In the genomic region with DNA sequence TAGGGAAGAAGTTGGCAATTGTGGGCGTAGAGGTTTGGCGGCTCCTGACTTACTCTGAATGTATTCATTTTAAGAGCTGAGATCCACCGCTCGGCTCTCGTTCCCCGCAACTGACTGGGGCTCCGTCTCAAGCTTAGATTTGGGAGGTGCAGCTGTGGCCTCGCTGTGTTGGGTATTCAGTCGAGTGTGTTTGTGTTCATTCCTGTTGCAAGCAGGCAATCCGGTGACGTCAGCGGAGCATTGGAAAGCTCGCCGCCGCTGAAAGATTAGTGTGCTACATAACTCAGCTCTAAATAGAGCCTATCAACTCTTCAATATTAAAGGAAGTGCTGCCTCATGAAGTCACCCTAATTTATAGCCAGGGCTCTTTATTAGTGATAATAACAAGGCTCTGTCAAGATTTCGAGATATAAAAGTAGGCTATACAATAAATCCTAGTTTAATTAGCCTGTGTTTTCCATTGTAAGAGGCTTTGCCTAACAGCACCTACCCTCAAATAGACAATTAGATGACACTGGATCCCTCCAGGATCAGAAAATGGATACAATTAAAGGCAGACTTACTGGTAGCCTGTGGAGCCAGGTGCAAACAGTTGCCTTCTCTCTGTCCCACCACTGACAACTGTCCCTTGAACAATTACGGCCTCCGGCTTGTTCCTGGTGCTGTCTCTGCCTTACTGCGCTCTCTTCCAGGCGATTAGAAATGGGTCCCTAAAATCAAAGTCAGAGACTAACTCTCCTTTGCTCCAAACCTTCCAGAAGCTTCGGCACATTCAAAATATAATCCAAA, we compare ENCODE assay signal across 7 mouse cellular contexts. TPM values are rescaled to one million over a fixed set of nuclear protein-coding genes. Genes with fewer than 3 reads are reported as not detected.
DNase-seq lines count a peak whose midpoint lies in the region; ATAC-seq and TF ChIP-seq lines count a peak whose summit lies in the region.

No protein-coding gene starts in this region.

- H3K4me1 ChIP-seq in kidney, adult 2 months (ENCODE audit: control insufficient read depth, insufficient read depth, low read length): peaks cover 7% of the 10 kb centered on the region; the same call in 1 of the 2 replicates
- 0 out of 2 replicates have a peak, but pooled peaks cover 6% of the 10 kb centered on the region for H3K4me1 ChIP-seq in kidney, embryonic 14.5 days (ENCODE audit: control insufficient read depth, insufficient read depth, low read length)
- H3K4me1 ChIP-seq in forebrain, postnatal 0 days (ENCODE audit: insufficient read depth): no peaks in the 10 kb centered on the region
- H3K4me1 ChIP-seq in limb, embryonic 12.5 days (replicated peaks): 0 out of 2 replicates have a peak, but pooled peaks cover 4% of the 10 kb centered on the region

- H3K4me2 ChIP-seq in kidney, embryonic 14.5 days (replicated peaks; ENCODE audit: low read depth, low read length): no peak overlapping the region
- peak overlapping the region; percentile 40 for H3K4me2 ChIP-seq in forebrain, postnatal 0 days (ENCODE audit: low read depth)
- no peak overlapping the region for H3K4me2 ChIP-seq in limb, embryonic 12.5 days

- ATAC-seq in kidney, embryonic 14.5 days (ENCODE audit: low FRiP score, low TSS enrichment): no peak; the same call in 1 of the 2 replicates
- ATAC-seq in forebrain, postnatal 0 days: peak; percentile 63
- peak; percentile 13; the same call in 1 of the 2 replicates for ATAC-seq in limb, embryonic 12.5 days (ENCODE audit: insufficient number of reproducible peaks, insufficient read depth, low FRiP score, low TSS enrichment, low read depth)

- no peak for TF ChIP-seq POLR2A in kidney, adult 2 months (IDR thresholded peaks at IDR 0.05; ENCODE audit: low read depth, low read length)
- TF ChIP-seq POLR2A in brain, embryonic 14.5 days (IDR thresholded peaks at IDR 0.05; ENCODE audit: borderline replicate concordance, extremely low read depth, insufficient read depth, insufficient read length, poor library complexity, severe bottlenecking): no peak

- H3K4me3 ChIP-seq in kidney, adult 2 months (ENCODE audit: insufficient read depth, low read depth, low read length): no peak overlapping the region
- H3K4me3 ChIP-seq in kidney, embryonic 14.5 days (ENCODE audit: low read length): no peak overlapping the region
- H3K4me3 ChIP-seq in forebrain, postnatal 0 days (ENCODE audit: low read depth, low read length): peak overlapping the region; percentile 21
- no peak overlapping the region for H3K4me3 ChIP-seq in limb, embryonic 12.5 days (replicated peaks)

- H3K36me3 ChIP-seq in kidney, adult 2 months (ENCODE audit: control insufficient read depth, insufficient read depth, low read length): no peaks in the 10 kb centered on the region
- H3K36me3 ChIP-seq in kidney, embryonic 14.5 days (ENCODE audit: control insufficient read depth, insufficient read depth, low read length): no peaks in the 10 kb centered on the region
- no peaks in the 10 kb centered on the region for H3K36me3 ChIP-seq in forebrain, postnatal 0 days (ENCODE audit: insufficient read depth)
- no peaks in the 10 kb centered on the region for H3K36me3 ChIP-seq in limb, embryonic 12.5 days

- no peaks in the 10 kb centered on the region for H3K27me3 ChIP-seq in kidney, adult 2 months (replicated peaks; ENCODE audit: control insufficient read depth, insufficient read depth, low read length)
- no peaks in the 10 kb centered on the region for H3K27me3 ChIP-seq in kidney, embryonic 14.5 days (ENCODE audit: control insufficient read depth, insufficient read depth, low read length)
- H3K27me3 ChIP-seq in forebrain, postnatal 0 days (ENCODE audit: insufficient read depth, low read length): no peaks in the 10 kb centered on the region
- no peaks in the 10 kb centered on the region for H3K27me3 ChIP-seq in limb, embryonic 12.5 days

- no peak overlapping the region for H3K9ac ChIP-seq in kidney, embryonic 14.5 days (ENCODE audit: low read depth, low read length)
- H3K9ac ChIP-seq in forebrain, postnatal 0 days: peak overlapping the region; percentile 29
- H3K9ac ChIP-seq in limb, embryonic 12.5 days (replicated peaks): no peak overlapping the region

- 67% methylated on average over 21 of the region's 21 CpGs for WGBS in kidney, adult 2 months
- WGBS in kidney, embryonic 14.5 days: 68% methylated on average over 21 of the region's 21 CpGs
- 38% methylated on average over 21 of the region's 21 CpGs for whole genome bisulfite sequencing in forebrain, postnatal 0 days
- WGBS in limb, embryonic 12.5 days: 70% methylated on average over 21 of the region's 21 CpGs

- DNase-seq in kidney, adult 2 months: peak; percentile 19
- DNase-seq in brain, embryonic 14.5 days (ENCODE audit: low read depth): peak; percentile 76
- DNase-seq in forebrain, postnatal 0 days: peak; percentile 64
- DNase-seq in spleen, postnatal 36 days (ENCODE audit: low spot score in 2 of 2): no peak
- no peak for DNase-seq in thymus, postnatal 0 days (ENCODE audit: low spot score)

- no peak overlapping the region for H3K27ac ChIP-seq in kidney, adult 2 months (ENCODE audit: insufficient read depth, low read depth, low read length)
- no peak overlapping the region for H3K27ac ChIP-seq in kidney, embryonic 14.5 days (ENCODE audit: low read depth, low read length)
- H3K27ac ChIP-seq in forebrain, postnatal 0 days (ENCODE audit: low read depth, low read length): no peak overlapping the region
- no peak overlapping the region for H3K27ac ChIP-seq in limb, embryonic 12.5 days

- no peak for TF ChIP-seq CTCF in kidney, adult 2 months (conservative IDR thresholded peaks at IDR 0.05; ENCODE audit: insufficient read depth, insufficient read length, low read depth, low read length)
- TF ChIP-seq CTCF in brain, embryonic 14.5 days (IDR thresholded peaks at IDR 0.05; ENCODE audit: borderline replicate concordance, extremely low read depth, insufficient read depth, insufficient read length): no peak
- no peak for TF ChIP-seq CTCF in forebrain, postnatal 0 days (IDR thresholded peaks at IDR 0.05; ENCODE audit: low read depth)

- no peaks in the 10 kb centered on the region for H3K9me3 ChIP-seq in kidney, embryonic 14.5 days (ENCODE audit: control insufficient read depth, low read length)
- no peaks in the 10 kb centered on the region for H3K9me3 ChIP-seq in forebrain, postnatal 0 days (ENCODE audit: low read length)
- H3K9me3 ChIP-seq in limb, embryonic 12.5 days: no peaks in the 10 kb centered on the region

RNA-seq across cellular contexts. Expression of a gene that starts 36.4 kb away (rescaled TPM):
- 37.1 and 42.9 TPM in 2 replicates for polyA plus RNA-seq in kidney, adult 2 months (2012; rRNA removed)
- polyA plus RNA-seq in kidney, embryonic 14.5 days (2014; fragmentation: Nextera tagmentation; extraction: Ambion mirVana): 30.8 and 42.0 TPM in 2 replicates
- 29.5 and 35.2 TPM in 2 replicates for polyA plus RNA-seq in brain, embryonic 14.5 days (2012; rRNA removed)
- 56.0 and 57.9 TPM in 2 replicates for total RNA-seq in forebrain, postnatal 0 days (2014; rRNA removed)
- 64.8 and 65.9 TPM in 2 replicates for polyA plus RNA-seq in forebrain, postnatal 0 days (2015; fragmentation: Nextera tagmentation; extraction: Ambion mirVana)
- polyA plus RNA-seq in limb, embryonic 12.5 days (2016; fragmentation: Nextera tagmentation; extraction: Ambion mirVana): 38.5 and 41.2 TPM in 2 replicates
- 21.2 and 21.3 TPM in 2 replicates for polyA plus RNA-seq in thymus, postnatal 0 days (2015; fragmentation: Nextera tagmentation; extraction: Ambion mirVana)

RNA-seq across cellular contexts. Expression of a gene that starts 53.5 kb away (rescaled TPM):
- 0.61 and 0.62 TPM in 2 replicates for polyA plus RNA-seq in kidney, adult 2 months (2012; rRNA removed)
- 0.41 and 0.51 TPM in 2 replicates for polyA plus RNA-seq in kidney, embryonic 14.5 days (2014; fragmentation: Nextera tagmentation; extraction: Ambion mirVana)
- 11.0 and 13.5 TPM in 2 replicates for polyA plus RNA-seq in brain, embryonic 14.5 days (2012; rRNA removed)
- total RNA-seq in forebrain, postnatal 0 days (2014; rRNA removed): 6.8 and 11.5 TPM in 2 replicates
- polyA plus RNA-seq in forebrain, postnatal 0 days (2015; fragmentation: Nextera tagmentation; extraction: Ambion mirVana): 8.3 and 12.0 TPM in 2 replicates
- polyA plus RNA-seq in limb, embryonic 12.5 days (2016; fragmentation: Nextera tagmentation; extraction: Ambion mirVana): 0.08 TPM in 1 of 2 replicates, not detected in the other
- 0.21 and 0.27 TPM in 2 replicates for polyA plus RNA-seq in thymus, postnatal 0 days (2015; fragmentation: Nextera tagmentation; extraction: Ambion mirVana)

Comparison
In these comparisons a context has a peak if more than half of its experiments do, and no peak if none do; other contexts are left out.
1. DNase-seq: peak in kidney, adult 2 months (single experiment), brain, embryonic 14.5 days (single experiment) and forebrain, postnatal 0 days (single experiment); none in spleen, postnatal 36 days (0 of 2) and thymus, postnatal 0 days (single experiment).